Mouse (Mus musculus) spleen, adult 2 months (tissue): ENCODE results near the gene Celsr1.

Experiments used
- CTCF ChIP-seq: fragments of 200-500 bp; IDR thresholded peaks from 2 replicates; pipeline ENCODE4 v1.5.1; 2011; ENCODE audit warnings: mild to moderate bottlenecking, inconsistent platforms; ENCODE audit not compliant: insufficient read depth, insufficient read length, insufficient replicate concordance; ENCODE audit errors: extremely low read depth
- POLR2A ChIP-seq: fragments of 200-500 bp; IDR thresholded peaks from 2 replicates; pipeline ENCODE4 v1.6.1; 2011; ENCODE audit warnings: low read depth, low read length, inconsistent platforms

- TF ChIP-seq CTCF (no peak), POLR2A (no peak)
Observed at GRCm38 (mm10) chr15:85987896-85988295, 45.7 kb downstream of the Celsr1 start.
